Mouse (Mus musculus): ENCODE data around the gene Nod1. TPM values are rescaled to one million over a fixed set of nuclear protein-coding genes. Genes with fewer than 3 reads are reported as not detected.

Gene Nod1
- polyA plus RNA-seq, 1 experiment from 2014 or later: 1.7 TPM

GRCm38 (mm10) chr6:54991189-54991588, 18.8 kb upstream of the Nod1 start:
- H3K9ac ChIP-seq (replicated peaks; ENCODE audit: low read depth, low read length): no peak overlapping the region
- H3K27me3 ChIP-seq (ENCODE audit: control insufficient read depth, insufficient read depth, low read length): no peaks in the 10 kb centered on the region
- 88% methylated on average over 2 of the region's 2 CpGs for WGBS
- H3K9me3 ChIP-seq (ENCODE audit: control insufficient read depth, low read length): no peaks in the 10 kb centered on the region
- no peak overlapping the region for H3K4me2 ChIP-seq (ENCODE audit: low read depth, low read length)
- H3K36me3 ChIP-seq (ENCODE audit: control insufficient read depth, insufficient read depth, low read length): no peaks in the 10 kb centered on the region
- no peaks in the 10 kb centered on the region for H3K4me1 ChIP-seq (ENCODE audit: control insufficient read depth, insufficient read depth, low read length)
- H3K27ac ChIP-seq (ENCODE audit: low read depth, low read length): no peak overlapping the region
- no peak for ATAC-seq (ENCODE audit: low read depth)
- no peak overlapping the region for H3K4me3 ChIP-seq (ENCODE audit: low read depth, low read length)

GRCm38 (mm10) chr6:54988141-54988540, 15.7 kb upstream of the Nod1 start:
- Histone ChIP-seq H3K4me3 (ENCODE audit: low read depth, low read length) (no peak overlapping the region), H3K9me3 (ENCODE audit: control insufficient read depth, low read length) (no peaks in the 10 kb centered on the region), H3K4me2 (ENCODE audit: low read depth, low read length) (no peak overlapping the region), H3K36me3 (ENCODE audit: control insufficient read depth, insufficient read depth, low read length) (no peaks in the 10 kb centered on the region), H3K27me3 (ENCODE audit: control insufficient read depth, insufficient read depth, low read length) (no peaks in the 10 kb centered on the region), H3K9ac (replicated peaks; ENCODE audit: low read depth, low read length) (no peak overlapping the region), H3K4me1 (ENCODE audit: control insufficient read depth, insufficient read depth, low read length) (no peaks in the 10 kb centered on the region), H3K27ac (ENCODE audit: low read depth, low read length) (no peak overlapping the region)
- 95% methylated on average over 6 of the region's 6 CpGs for WGBS
- ATAC-seq (ENCODE audit: low read depth): no peak

- no peak overlapping the region for H3K4me3 ChIP-seq (ENCODE audit: low read depth, low read length)
- H3K9ac ChIP-seq (replicated peaks; ENCODE audit: low read depth, low read length): no peak overlapping the region
- no peak overlapping the region for H3K4me2 ChIP-seq (ENCODE audit: low read depth, low read length)
- no peaks in the 10 kb centered on the region for H3K36me3 ChIP-seq (ENCODE audit: control insufficient read depth, insufficient read depth, low read length)
- H3K27me3 ChIP-seq (ENCODE audit: control insufficient read depth, insufficient read depth, low read length): no peaks in the 10 kb centered on the region
- 96% methylated on average over 8 of the region's 8 CpGs for WGBS
- ATAC-seq (ENCODE audit: low read depth): no peak
- no peak overlapping the region for H3K27ac ChIP-seq (ENCODE audit: low read depth, low read length)
- no peaks in the 10 kb centered on the region for H3K4me1 ChIP-seq (ENCODE audit: control insufficient read depth, insufficient read depth, low read length)
- no peaks in the 10 kb centered on the region for H3K9me3 ChIP-seq (ENCODE audit: control insufficient read depth, low read length)
Observed at GRCm38 (mm10) chr6:54984096-54984495, 11.7 kb upstream of the Nod1 start.

GRCm38 (mm10) chr6:54983526-54984050, 11.2 kb upstream of the Nod1 start:
- Histone ChIP-seq H3K9ac (replicated peaks; ENCODE audit: low read depth, low read length) (no peak overlapping the region), H3K4me2 (ENCODE audit: low read depth, low read length) (no peak overlapping the region), H3K4me3 (ENCODE audit: low read depth, low read length) (no peak overlapping the region), H3K27ac (ENCODE audit: low read depth, low read length) (no peak overlapping the region), H3K4me1 (ENCODE audit: control insufficient read depth, insufficient read depth, low read length) (no peaks in the 10 kb centered on the region), H3K36me3 (ENCODE audit: control insufficient read depth, insufficient read depth, low read length) (no peaks in the 10 kb centered on the region), H3K27me3 (ENCODE audit: control insufficient read depth, insufficient read depth, low read length) (no peaks in the 10 kb centered on the region), H3K9me3 (ENCODE audit: control insufficient read depth, low read length) (no peaks in the 10 kb centered on the region)
- WGBS: 94% methylated on average over 4 of the region's 4 CpGs
- ATAC-seq (ENCODE audit: low read depth): no peak

- H3K36me3 ChIP-seq (ENCODE audit: control insufficient read depth, insufficient read depth, low read length): no peaks in the 10 kb centered on the region
- H3K4me1 ChIP-seq (ENCODE audit: control insufficient read depth, insufficient read depth, low read length): no peaks in the 10 kb centered on the region
- no peak for ATAC-seq (ENCODE audit: low read depth)
- no peaks in the 10 kb centered on the region for H3K27me3 ChIP-seq (ENCODE audit: control insufficient read depth, insufficient read depth, low read length)
- no peak overlapping the region for H3K27ac ChIP-seq (ENCODE audit: low read depth, low read length)
- no peak overlapping the region for H3K4me2 ChIP-seq (ENCODE audit: low read depth, low read length)
- H3K9ac ChIP-seq (replicated peaks; ENCODE audit: low read depth, low read length): no peak overlapping the region
- H3K9me3 ChIP-seq (ENCODE audit: control insufficient read depth, low read length): no peaks in the 10 kb centered on the region
- WGBS: 98% methylated on average over 6 of the region's 6 CpGs
- H3K4me3 ChIP-seq (ENCODE audit: low read depth, low read length): no peak overlapping the region
Observed at GRCm38 (mm10) chr6:54979426-54979825, 7.0 kb upstream of the Nod1 start.

- H3K9me3 ChIP-seq (ENCODE audit: control insufficient read depth, low read length): no peaks in the 10 kb centered on the region
- no peak overlapping the region for H3K9ac ChIP-seq (replicated peaks; ENCODE audit: low read depth, low read length)
- no peak overlapping the region for H3K4me3 ChIP-seq (ENCODE audit: low read depth, low read length)
- no peaks in the 10 kb centered on the region for H3K36me3 ChIP-seq (ENCODE audit: control insufficient read depth, insufficient read depth, low read length)
- ATAC-seq (ENCODE audit: low read depth): no peak
- H3K27ac ChIP-seq (ENCODE audit: low read depth, low read length): no peak overlapping the region
- H3K4me2 ChIP-seq (ENCODE audit: low read depth, low read length): no peak overlapping the region
- H3K4me1 ChIP-seq (ENCODE audit: control insufficient read depth, insufficient read depth, low read length): no peaks in the 10 kb centered on the region
- no peaks in the 10 kb centered on the region for H3K27me3 ChIP-seq (ENCODE audit: control insufficient read depth, insufficient read depth, low read length)
- 80% methylated on average over 1 of the region's 1 CpGs for WGBS
Observed at GRCm38 (mm10) chr6:54975616-54976015, 3.2 kb upstream of the Nod1 start.

GRCm38 (mm10) chr6:54974501-54974900, 2.1 kb upstream of the Nod1 start:
- no peak overlapping the region for H3K27ac ChIP-seq (ENCODE audit: low read depth, low read length)
- no peak for ATAC-seq (ENCODE audit: low read depth)
- no peak overlapping the region for H3K4me2 ChIP-seq (ENCODE audit: low read depth, low read length)
- no peaks in the 10 kb centered on the region for H3K36me3 ChIP-seq (ENCODE audit: control insufficient read depth, insufficient read depth, low read length)
- no peaks in the 10 kb centered on the region for H3K27me3 ChIP-seq (ENCODE audit: control insufficient read depth, insufficient read depth, low read length)
- WGBS: 70% methylated on average over 5 of the region's 5 CpGs
- H3K9ac ChIP-seq (replicated peaks; ENCODE audit: low read depth, low read length): no peak overlapping the region
- no peaks in the 10 kb centered on the region for H3K9me3 ChIP-seq (ENCODE audit: control insufficient read depth, low read length)
- H3K4me1 ChIP-seq (ENCODE audit: control insufficient read depth, insufficient read depth, low read length): no peaks in the 10 kb centered on the region
- H3K4me3 ChIP-seq (ENCODE audit: low read depth, low read length): no peak overlapping the region

- Histone ChIP-seq H3K4me3 (ENCODE audit: low read depth, low read length) (peak overlapping the region; percentile 58; the same call in 1 of the 2 replicates), H3K27ac (ENCODE audit: low read depth, low read length) (no peak overlapping the region), H3K4me1 (ENCODE audit: control insufficient read depth, insufficient read depth, low read length) (no peaks in the 10 kb centered on the region), H3K27me3 (ENCODE audit: control insufficient read depth, insufficient read depth, low read length) (no peaks in the 10 kb centered on the region), H3K4me2 (ENCODE audit: low read depth, low read length) (peak overlapping the region; percentile 87), H3K9ac (replicated peaks; ENCODE audit: low read depth, low read length) (no peak overlapping the region), H3K36me3 (ENCODE audit: control insufficient read depth, insufficient read depth, low read length) (no peaks in the 10 kb centered on the region), H3K9me3 (ENCODE audit: control insufficient read depth, low read length) (no peaks in the 10 kb centered on the region)
- 14% methylated on average over 5 of the region's 5 CpGs for WGBS
- ATAC-seq (ENCODE audit: low read depth): no peak
Observed at GRCm38 (mm10) chr6:54972929-54973211, 458 bp upstream of the Nod1 start.

- H3K4me3 ChIP-seq (ENCODE audit: low read depth, low read length): peak overlapping the region; percentile 58
- WGBS: 18% methylated on average over 8 of the region's 8 CpGs
- H3K36me3 ChIP-seq (ENCODE audit: control insufficient read depth, insufficient read depth, low read length): no peaks in the 10 kb centered on the region
- no peak overlapping the region for H3K27ac ChIP-seq (ENCODE audit: low read depth, low read length)
- H3K4me2 ChIP-seq (ENCODE audit: low read depth, low read length): peak overlapping the region; percentile 87
- no peaks in the 10 kb centered on the region for H3K9me3 ChIP-seq (ENCODE audit: control insufficient read depth, low read length)
- peak overlapping the region; percentile 17 for H3K9ac ChIP-seq (replicated peaks; ENCODE audit: low read depth, low read length)
- H3K4me1 ChIP-seq (ENCODE audit: control insufficient read depth, insufficient read depth, low read length): no peaks in the 10 kb centered on the region
- 0 out of 2 replicates have a peak, but pooled peaks have one; percentile 5 for ATAC-seq (ENCODE audit: low read depth)
- no peaks in the 10 kb centered on the region for H3K27me3 ChIP-seq (ENCODE audit: control insufficient read depth, insufficient read depth, low read length)
Observed at GRCm38 (mm10) chr6:54971731-54972110, 691 bp downstream of the Nod1 start.

- no peak overlapping the region for H3K4me3 ChIP-seq (ENCODE audit: low read depth, low read length)
- H3K36me3 ChIP-seq (ENCODE audit: control insufficient read depth, insufficient read depth, low read length): no peaks in the 10 kb centered on the region
- no peak overlapping the region for H3K4me2 ChIP-seq (ENCODE audit: low read depth, low read length)
- 70% methylated on average over 9 of the region's 9 CpGs for WGBS
- H3K9me3 ChIP-seq (ENCODE audit: control insufficient read depth, low read length): no peaks in the 10 kb centered on the region
- ATAC-seq (ENCODE audit: low read depth): no peak
- no peak overlapping the region for H3K27ac ChIP-seq (ENCODE audit: low read depth, low read length)
- no peaks in the 10 kb centered on the region for H3K4me1 ChIP-seq (ENCODE audit: control insufficient read depth, insufficient read depth, low read length)
- no peak overlapping the region for H3K9ac ChIP-seq (replicated peaks; ENCODE audit: low read depth, low read length)
- H3K27me3 ChIP-seq (ENCODE audit: control insufficient read depth, insufficient read depth, low read length): no peaks in the 10 kb centered on the region
Observed at GRCm38 (mm10) chr6:54970506-54970905, 1.9 kb downstream of the Nod1 start.

Measured in neural tube, embryonic 14.5 days (tissue).